Mouse (Mus musculus) megakaryocyte, embryonic 14.5 days (primary cell): ENCODE results near the gene Fndc10.

Source experiments
- FLI1 ChIP-seq: IDR thresholded peaks from 2 replicates; pipeline ENCODE4 v1.6.1; 2012; ENCODE audit warnings: low read length, inconsistent platforms, mixed read lengths
- GATA1 ChIP-seq: IDR thresholded peaks from 3 replicates; pipeline ENCODE4 v1.6.1; 2012; ENCODE audit warnings: mixed read lengths, low read length, inconsistent platforms, borderline replicate concordance

- TF ChIP-seq FLI1 (no peak), GATA1 (no peak)
Measured at GRCm38 (mm10) chr4:155744474-155744873, 50.3 kb downstream of the Fndc10 start.
